Mouse (Mus musculus) brain, embryonic 14.5 days (tissue): ENCODE results near the gene Efna1. TPM values are rescaled to one million over a fixed set of nuclear protein-coding genes. Genes with fewer than 3 reads are reported as not detected.

Experiments
- DNase-seq: peaks from one replicate; pipeline ENCODE4 v3.0.0-alpha.2; 2011; ENCODE audit warnings: low read depth
- CTCF ChIP-seq: fragments of 200-500 bp; IDR thresholded peaks from 2 replicates; pipeline ENCODE4 v1.5.1; 2012; ENCODE audit warnings: inconsistent platforms, mild to moderate bottlenecking, moderate library complexity, borderline replicate concordance; ENCODE audit not compliant: insufficient read depth, insufficient read length; ENCODE audit errors: extremely low read depth
- POLR2A ChIP-seq: fragments of 200-500 bp; IDR thresholded peaks from 2 replicates; pipeline ENCODE4 v1.6.1; 2012; ENCODE audit warnings: mild to moderate bottlenecking, inconsistent platforms, borderline replicate concordance; ENCODE audit not compliant: poor library complexity, insufficient read depth, insufficient read length, severe bottlenecking; ENCODE audit errors: extremely low read depth
- polyA plus RNA-seq: library from polyadenylated mRNA; depleted of rRNA; stranded (reverse); fragments of >200 nt; gene quantifications from 2 replicates; pipeline ENCODE4 v1.2.3, GENCODE M21; 2012

The Efna1 gene
- polyA plus RNA-seq, 1 experiment: 12.0 TPM

DNA sequence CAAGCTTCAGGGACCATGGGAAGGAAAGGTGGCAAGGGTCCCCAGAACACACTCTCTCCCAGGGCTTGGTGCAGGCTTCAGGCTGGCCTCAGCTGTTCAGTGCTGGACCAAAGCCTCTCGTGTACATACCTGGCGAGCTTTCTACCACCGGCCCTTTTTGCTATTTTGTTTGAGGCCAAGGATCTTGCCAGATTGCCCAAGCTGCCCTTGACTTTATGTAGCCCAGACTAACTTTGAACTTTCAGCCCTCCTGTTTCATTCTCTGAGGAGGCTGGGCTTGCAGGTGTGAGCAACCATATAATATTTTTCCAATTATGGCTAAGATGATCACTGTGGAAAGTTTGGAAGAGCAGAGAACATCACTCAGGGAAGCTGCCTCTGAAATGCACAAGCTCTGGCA lies 3.3 kb upstream of the Efna1 start:
- TF ChIP-seq POLR2A (no peak), CTCF (no peak)
- DNase-seq: no peak

DNA sequence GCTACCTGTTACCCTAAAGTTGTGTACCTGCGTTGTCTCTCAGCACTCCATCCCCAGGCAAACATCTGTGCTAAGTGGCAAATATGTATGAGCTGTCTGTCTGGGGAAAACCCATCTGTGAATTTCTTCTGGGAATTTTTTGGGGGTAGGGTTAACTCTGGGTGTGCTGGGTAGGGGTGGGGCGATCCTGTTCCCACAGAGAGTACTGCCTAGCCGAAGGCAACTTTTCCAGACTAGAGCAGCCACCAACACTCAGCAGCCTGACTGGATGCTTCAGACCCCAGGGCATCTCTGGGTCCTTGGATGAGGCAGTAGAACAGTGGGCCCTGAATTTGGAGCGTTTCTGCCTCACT lies 1.3 kb upstream of the Efna1 start:
- DNase-seq: no peak
- no peak for TF ChIP-seq POLR2A
- TF ChIP-seq CTCF: no peak

DNA sequence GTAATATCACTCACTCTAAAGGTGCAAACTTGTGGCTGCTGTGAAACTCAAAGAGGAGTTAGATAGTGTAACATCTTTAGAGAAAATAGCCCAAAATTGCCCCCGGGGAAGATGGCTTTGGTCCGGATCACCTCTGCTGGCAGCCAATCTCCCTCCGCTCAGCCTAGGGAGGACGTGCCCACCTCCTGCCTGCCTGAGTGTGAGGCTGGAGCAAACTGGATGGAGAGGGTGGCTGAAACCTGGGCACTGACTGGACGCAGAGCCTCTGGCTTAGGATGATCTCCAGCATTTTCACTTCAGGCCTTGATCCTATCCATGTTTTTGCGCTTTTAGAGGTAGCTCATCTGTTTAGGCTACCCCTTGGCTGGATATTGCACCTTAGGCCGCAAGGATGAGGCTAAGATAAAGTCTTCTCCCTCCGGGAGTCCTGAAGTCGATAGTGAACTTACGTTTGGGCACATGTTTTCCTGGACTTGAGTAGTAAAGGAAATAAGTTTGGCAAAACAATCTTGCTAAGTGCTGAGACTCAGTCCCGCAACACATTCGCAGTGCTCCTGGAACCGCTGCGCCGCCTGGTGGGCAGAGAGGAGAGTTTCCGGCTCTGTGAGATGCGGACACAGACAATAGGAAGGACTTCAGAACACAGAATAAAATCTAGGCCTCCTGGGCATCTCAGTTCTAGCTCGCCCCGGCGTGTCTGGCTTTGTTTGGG lies 793 bp upstream of the Efna1 start:
- DNase-seq: peak; percentile 90
- TF ChIP-seq CTCF: peak; percentile 95
- no peak for TF ChIP-seq POLR2A

DNA sequence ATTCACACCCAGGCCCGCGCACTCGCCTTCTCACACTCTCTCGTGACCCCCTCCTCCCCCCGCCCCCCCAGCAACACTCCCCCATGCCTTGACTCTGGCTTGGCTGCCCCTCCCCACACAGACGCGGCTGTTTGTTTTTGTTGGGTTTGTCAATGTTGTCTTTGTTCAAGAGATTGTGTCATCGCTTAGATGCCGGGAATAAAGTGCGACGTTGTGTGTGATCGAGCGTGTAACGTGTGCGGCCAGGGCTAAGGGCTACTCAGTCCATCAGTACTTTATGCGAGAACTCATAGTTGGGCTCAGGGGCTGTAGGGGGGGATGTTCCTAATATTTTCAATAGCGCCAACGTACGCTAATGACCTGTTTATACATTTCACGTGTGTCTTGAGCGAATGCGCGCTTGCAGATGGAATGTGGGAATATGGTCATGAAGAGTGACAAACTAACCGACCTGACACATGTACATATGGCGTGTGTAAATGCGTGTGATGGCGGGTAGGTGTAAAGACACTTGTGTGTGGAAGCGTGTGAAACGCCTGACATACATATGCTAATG lies 814 bp downstream of the Efna1 start:
- peak; percentile 52 for DNase-seq
- TF ChIP-seq POLR2A (no peak), CTCF (no peak)

DNA sequence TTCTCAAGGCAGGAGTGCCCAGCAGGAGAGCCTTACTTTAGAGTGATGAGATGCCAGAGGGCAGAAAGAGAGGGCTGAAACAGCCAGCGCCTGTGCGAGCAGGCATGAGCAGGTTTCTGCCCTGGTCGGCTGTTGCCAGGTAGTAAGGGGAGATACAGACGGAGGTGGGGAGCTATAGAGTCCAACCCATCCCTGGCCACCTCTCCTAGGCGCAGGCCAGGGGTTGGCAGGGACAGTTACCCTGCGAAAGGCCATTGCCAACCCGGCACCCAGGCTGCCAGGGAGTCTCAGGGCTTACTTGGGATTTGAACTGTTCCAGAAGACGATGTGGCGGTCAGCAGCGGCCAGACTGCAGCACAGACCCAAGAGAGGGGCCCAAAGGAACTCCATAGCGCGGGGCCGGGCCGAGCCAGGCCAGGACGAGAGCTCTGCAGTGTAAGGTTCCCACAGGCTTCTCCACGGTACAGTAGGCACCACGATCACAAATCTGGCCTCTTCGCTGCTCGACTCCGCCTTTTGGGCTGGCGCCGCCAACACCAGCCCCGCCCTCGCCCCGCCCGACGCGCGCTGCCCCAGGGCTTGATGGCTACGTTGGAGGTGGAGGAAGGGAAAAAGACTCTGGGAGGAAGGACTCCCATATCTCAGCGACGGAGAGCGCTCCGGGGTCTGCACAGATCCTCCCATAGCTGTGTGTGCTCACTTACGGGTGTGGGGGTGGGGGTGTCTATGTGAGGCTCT lies 1.6 kb downstream of the Efna1 start:
- peak; percentile 88 for DNase-seq
- peak; percentile 43; the same call in 1 of the 2 replicates for TF ChIP-seq POLR2A
- no peak for TF ChIP-seq CTCF

DNA sequence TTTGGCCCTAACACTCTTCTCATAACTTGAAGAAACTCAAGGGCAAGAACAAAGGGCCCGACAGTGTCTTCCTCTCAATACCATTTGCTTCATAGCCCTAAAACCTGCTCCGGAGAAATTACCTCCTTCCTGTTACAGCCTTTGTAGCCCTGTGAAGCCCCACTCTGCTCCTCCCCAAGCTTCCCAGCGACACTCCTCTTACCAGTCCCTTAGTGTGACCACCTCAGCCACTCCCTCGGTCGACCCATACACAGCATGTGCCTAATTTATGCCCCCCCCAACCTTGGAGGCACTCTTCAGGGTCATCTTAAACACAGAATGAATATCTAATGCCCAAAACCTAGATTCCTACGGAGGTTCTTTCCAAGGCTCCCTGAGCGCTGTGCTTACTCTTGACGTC lies 2.3 kb downstream of the Efna1 start:
- TF ChIP-seq CTCF (no peak), POLR2A (no peak)
- no peak for DNase-seq

DNA sequence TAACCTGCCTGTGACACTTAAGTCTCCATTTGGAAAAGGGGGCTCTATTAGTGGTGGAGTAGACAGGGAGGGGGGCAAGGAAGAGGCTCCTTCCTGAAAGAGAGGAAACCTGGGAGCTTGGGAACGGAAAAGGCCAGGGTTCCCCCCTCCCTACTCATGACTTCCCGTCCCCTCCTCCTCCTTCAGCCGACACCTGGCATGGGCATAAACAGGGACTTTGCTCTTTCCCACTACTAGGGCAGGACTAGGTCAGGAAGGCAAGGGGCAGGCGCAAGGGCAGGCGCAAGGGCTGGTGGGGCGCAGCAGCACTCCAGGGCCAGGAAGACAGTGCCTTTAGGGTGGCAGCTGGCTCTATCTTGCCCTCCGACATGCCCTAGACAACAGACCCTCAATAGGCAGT lies 2.8 kb downstream of the Efna1 start:
- no peak for DNase-seq
- TF ChIP-seq POLR2A (no peak), CTCF (no peak)

DNA sequence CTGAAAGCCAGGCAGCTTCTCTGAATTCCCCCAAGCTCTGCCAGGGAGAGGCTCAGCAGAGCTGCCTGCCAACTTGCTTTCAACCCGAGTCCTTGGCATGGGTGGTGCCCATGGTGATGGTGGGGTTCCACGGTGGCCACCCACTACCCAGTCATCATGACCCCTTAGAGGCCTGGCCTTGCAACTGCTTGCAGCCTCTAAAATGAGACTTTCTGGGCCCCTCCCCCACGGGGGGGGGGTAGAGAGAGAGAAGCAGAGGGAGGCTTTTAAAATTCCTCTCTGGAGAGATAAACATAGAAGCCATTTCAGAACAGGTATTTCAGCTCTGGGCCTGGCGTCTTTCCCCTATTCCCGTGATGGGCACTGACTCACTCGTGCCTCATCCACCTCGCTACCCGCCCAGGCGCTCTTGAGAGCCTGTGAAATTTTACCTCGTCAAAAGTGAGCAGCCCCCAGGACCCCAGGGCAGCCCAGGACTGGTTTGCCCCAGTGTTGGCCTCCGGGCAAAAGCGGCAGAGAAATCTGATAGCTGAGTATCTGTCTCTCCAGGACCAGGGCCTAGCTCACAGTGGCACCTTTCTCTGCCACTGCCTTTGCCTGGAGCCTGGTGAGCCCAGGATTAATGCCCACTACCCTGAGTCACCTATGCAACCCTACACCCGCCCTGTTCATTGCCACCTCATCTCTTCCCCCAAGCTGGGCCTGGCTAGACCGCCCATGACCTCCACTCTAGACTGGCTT lies 3.5 kb downstream of the Efna1 start:
- no peak for DNase-seq
- TF ChIP-seq CTCF: no peak
- no peak for TF ChIP-seq POLR2A

DNA sequence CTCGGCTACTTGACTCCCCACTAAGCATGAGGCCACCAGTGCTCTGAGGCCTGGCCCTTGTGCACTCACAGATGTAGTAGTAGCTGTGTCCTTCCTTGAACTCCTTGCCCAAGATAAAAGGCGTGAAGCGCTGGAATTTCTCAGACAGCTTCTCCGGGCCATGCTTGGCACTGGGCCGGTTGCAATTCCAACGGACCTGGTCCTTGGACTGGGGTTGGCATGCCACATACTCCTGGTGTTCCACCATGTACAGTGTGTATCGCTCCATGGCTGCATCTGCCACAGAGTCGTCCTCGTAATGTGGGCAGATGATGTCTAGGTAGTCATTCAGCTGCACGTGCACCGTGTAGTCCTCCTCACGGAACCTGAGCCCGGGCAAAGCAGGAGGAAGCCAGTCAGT lies 4.9 kb downstream of the Efna1 start:
- TF ChIP-seq POLR2A (no peak), CTCF (no peak)

DNA sequence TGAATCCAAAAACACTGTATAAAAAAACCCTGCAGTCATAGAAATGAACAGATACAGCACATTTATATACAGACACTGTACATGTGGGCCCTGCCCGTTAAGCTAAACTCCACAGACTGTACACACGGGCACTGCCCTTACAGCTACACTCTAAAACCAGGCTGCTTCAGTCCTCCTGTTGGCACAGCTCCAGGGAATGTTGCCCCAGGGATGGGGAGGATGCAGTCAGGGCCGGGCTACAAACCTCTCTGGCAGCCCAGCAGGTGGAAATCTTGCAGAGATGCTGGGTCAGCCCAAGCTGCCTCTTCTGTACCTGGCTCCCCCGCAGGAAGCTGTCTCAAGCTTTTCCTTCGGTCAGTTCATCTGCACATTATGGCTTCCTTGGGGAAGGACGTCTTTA lies 9.2 kb downstream of the Efna1 start:
- TF ChIP-seq CTCF (no peak), POLR2A (no peak)
- DNase-seq: peak; percentile 24

More for the DNA sequence above, 4.9 kb downstream of the Efna1 start:
- DNase-seq: no peak

DNA sequence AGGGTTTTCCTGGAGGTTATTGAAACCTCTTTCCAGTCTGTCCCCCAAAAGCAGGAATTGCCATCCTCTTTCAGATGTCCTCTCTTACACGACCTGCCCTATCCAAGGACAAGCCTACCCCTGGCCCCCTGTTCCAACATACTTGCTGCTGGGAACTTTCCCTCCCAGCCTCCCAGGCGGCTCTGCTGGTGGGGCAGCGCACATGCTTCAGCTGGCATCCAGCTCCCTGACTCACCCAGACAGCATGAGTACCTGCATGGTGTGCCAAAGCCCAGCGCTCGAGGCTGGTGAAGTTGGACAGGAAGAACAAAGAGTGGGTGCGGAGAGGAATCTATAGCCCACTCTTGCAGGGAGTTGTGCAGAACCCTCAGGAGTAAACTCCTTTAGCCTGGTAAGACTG lies 10.1 kb downstream of the Efna1 start:
- TF ChIP-seq CTCF: no peak
- TF ChIP-seq POLR2A: no peak
- peak; percentile 67 for DNase-seq
